Mouse (Mus musculus) thymus, postnatal 0 days (tissue): ENCODE results near the gene Rnf26. TPM values are rescaled to one million over a fixed set of nuclear protein-coding genes. Genes with fewer than 3 reads are reported as not detected.
"Not testable (repeated sequence)": the region's sequence is repeated elsewhere in the genome, so short reads cannot be mapped to it uniquely, and the experiment has no call there.

ENCODE experiments used
- DNase-seq: peaks from one replicate; pipeline ENCODE4 v3.0.0-alpha.2; 2015; ENCODE audit warnings: low spot score
- polyA plus RNA-seq: library from polyadenylated mRNA; unstranded; fragments of >200 nt; fragmentation: Nextera tagmentation; extraction: Ambion mirVana; gene quantifications from 2 replicates; pipeline ENCODE4 v1.2.1, GENCODE M21; 2015

Gene Rnf26
- polyA plus RNA-seq, 1 experiment from 2014 or later, result 53.4 TPM

- peak; percentile 86 for DNase-seq
Measured at GRCm38 (mm10) chr9:44125546-44126428, 12.5 kb upstream of the Rnf26 start.

GRCm38 (mm10) chr9:44125026-44125425 is 11.7 kb upstream of the Rnf26 start:
- no peak for DNase-seq

- DNase-seq, result no peak
Measured at GRCm38 (mm10) chr9:44124317-44124716, 11.0 kb upstream of the Rnf26 start.

- no peak for DNase-seq
Measured at GRCm38 (mm10) chr9:44119948-44120465, 6.7 kb upstream of the Rnf26 start.

- peak; percentile 62 for DNase-seq
Measured at GRCm38 (mm10) chr9:44119011-44119410, 5.7 kb upstream of the Rnf26 start.

- DNase-seq, result no peak
Measured at GRCm38 (mm10) chr9:44116182-44116581, 2.9 kb upstream of the Rnf26 start.

- peak; percentile 47 for DNase-seq
Measured at GRCm38 (mm10) chr9:44115599-44115998, 2.3 kb upstream of the Rnf26 start.

GRCm38 (mm10) chr9:44114453-44114852 is 1.1 kb upstream of the Rnf26 start:
- no peak for DNase-seq

- not testable (repeated sequence) for DNase-seq
Measured at GRCm38 (mm10) chr9:44111909-44112308, 1.4 kb downstream of the Rnf26 start.

GRCm38 (mm10) chr9:44109360-44110095 is 3.8 kb downstream of the Rnf26 start:
- peak; percentile 79 for DNase-seq

- DNase-seq, result no peak
Measured at GRCm38 (mm10) chr9:44108269-44109055, 4.9 kb downstream of the Rnf26 start.

GRCm38 (mm10) chr9:44107557-44108179 is 5.6 kb downstream of the Rnf26 start:
- DNase-seq, result no peak

- no peak for DNase-seq
Measured at GRCm38 (mm10) chr9:44107110-44107509, 6.2 kb downstream of the Rnf26 start, which contains the start of gene C1qtnf5. Gene C1qtnf5, plus strand, starts transcription at chr9:44107245.

GRCm38 (mm10) chr9:44106596-44106995 is 6.7 kb downstream of the Rnf26 start:
- no peak for DNase-seq

- DNase-seq, result no peak
Measured at GRCm38 (mm10) chr9:44106182-44106581, 7.1 kb downstream of the Rnf26 start.

GRCm38 (mm10) chr9:44105781-44106180 is 7.5 kb downstream of the Rnf26 start:
- DNase-seq, result no peak

GRCm38 (mm10) chr9:44104881-44105280 is 8.4 kb downstream of the Rnf26 start:
- no peak for DNase-seq

GRCm38 (mm10) chr9:44101490-44101889 is 11.8 kb downstream of the Rnf26 start, which contains the start of gene Mfrp:
Gene Mfrp, plus strand, starts transcription at chr9:44101729.
- DNase-seq, result no peak

GRCm38 (mm10) chr9:44096536-44096935 is 16.8 kb downstream of the Rnf26 start:
- no peak for DNase-seq

GRCm38 (mm10) chr9:44095781-44096180 is 17.5 kb downstream of the Rnf26 start:
- no peak for DNase-seq

GRCm38 (mm10) chr9:44094737-44095136 is 18.6 kb downstream of the Rnf26 start:
- DNase-seq, result no peak
